Mouse (Mus musculus) cerebellum, postnatal 36 days (tissue): ENCODE measurements around the gene Nmrk2.
"Not testable (repeated sequence)": the region's sequence is repeated elsewhere in the genome, so short reads cannot be mapped to it uniquely, and the experiment has no call there.

Experiments used
- DNase-seq, 2 experiments: peaks; one replicate each; pipeline ENCODE4 v3.0.0; 2021 to 2022; ENCODE audit warnings: mixed read lengths in 2 of 2

Nmrk2 gene

DNA sequence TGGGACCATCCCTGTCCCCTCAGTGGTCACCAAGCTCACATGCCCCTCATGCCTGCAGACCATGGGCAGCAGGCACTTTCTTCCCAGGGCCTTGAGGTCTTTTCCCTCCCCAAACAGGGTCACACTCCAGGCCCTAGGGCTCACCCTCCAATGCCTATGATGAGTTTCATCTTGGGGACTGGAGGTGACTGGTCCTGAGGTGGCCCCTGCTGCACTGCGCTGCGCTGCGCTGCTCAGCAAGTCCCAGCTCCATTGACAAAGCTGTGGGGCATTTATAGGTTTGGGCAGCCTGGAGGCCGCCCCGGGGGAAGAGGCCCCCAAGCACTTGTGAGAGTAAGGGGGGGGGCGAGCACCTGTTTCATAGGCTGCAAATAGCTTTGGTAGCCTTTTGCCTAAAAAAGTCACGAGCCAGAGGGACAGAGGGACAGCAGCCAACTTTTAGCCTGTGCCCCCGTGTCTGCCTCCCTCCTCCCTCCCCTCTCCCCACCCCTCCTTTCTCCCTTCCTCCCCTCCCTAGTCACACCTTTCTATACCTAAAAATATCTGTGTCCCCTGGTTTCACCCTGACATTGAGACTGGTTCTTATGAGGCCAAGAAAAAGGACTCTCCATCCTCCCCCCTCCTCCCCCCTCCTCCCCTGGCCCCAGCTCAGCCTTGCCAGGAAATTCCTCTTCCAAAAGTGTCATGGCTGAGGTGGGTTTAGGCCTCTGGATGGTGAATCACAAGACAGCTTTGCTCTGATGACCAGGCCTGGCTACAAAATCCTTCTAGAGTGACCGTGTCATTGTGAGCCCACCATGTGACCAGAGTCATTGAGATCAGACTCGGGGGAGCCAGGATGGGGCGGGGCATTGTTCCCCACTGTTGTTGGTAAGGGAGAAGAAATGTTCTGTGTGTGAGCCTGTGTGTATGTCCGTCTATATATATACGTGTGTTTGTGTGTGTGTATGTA lies at the start of gene Nmrk2:
Gene Nmrk2 (minus strand): TSS at position 245 of the 952 bp plus-strand sequence.
- no peak for DNase-seq

DNA sequence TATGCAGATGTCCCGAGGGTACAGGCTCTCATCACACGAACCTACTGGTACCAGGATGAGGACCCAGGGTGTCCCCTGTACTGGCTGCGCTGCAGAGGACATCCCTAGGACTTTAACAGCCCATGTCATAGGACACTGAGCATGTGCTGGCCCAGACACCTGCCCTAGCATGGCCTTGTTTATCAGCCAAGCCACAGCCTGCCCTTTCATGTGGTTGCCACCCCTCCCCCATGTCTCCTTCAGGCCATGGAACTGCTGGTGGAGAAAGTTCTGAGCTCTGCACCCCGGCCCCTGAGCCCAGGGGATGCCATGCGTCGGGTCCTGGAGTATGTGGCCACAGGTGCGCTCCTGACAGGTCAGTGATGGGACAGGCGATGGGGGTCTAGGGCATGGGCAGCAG lies 47.6 kb upstream of the Nmrk2 start:
- no peak for DNase-seq

DNA sequence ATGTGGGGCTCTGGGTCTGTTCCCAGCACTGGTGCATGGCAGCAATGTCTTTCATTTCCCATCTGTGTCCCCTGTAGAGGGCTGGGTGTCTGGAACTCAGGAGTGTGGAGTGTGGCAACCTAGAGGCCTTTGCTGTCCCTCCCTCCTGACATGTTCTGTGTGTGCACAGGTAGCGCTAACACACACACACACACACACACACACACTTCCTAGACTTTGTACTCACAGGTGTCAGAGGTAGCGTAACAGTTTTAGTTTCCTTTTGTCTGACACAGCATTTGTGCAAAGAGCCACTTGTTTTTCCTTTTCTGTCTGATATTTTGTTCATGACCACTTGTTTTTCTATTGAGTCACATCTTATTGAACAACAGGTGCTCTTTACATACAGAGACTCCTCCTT lies 46.0 kb upstream of the Nmrk2 start:
- DNase-seq, result no peak

DNA sequence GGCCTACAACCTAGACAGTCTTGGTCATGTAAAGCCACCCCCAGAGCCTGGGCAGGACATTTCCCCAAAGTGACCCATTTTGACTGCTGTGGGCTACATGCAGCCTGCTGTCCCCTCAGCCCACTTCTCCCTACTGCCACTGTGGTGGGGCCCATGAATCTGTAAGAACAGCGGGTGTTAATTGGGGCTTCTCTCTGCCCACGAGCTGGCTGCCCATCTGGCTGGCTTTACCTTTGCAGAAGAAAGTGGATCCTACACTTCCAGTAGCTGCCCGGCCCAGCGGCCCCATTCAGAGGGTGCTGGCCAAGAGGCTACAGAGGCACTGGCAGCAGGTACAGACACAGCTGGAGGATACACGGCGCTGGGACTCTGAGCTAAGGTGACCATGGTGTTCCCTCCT lies 43.3 kb upstream of the Nmrk2 start:
- peak in 1 of 2 experiments; percentile 18 for DNase-seq

- DNase-seq, result peak; percentile 88 to 89
Measured at GRCm38 (mm10) chr10:81244595-81244994, 42.7 kb upstream of the Nmrk2 start.

GRCm38 (mm10) chr10:81244146-81244545 lies 42.3 kb upstream of the Nmrk2 start:
- peak in 1 of 2 experiments; percentile 8 for DNase-seq

DNA sequence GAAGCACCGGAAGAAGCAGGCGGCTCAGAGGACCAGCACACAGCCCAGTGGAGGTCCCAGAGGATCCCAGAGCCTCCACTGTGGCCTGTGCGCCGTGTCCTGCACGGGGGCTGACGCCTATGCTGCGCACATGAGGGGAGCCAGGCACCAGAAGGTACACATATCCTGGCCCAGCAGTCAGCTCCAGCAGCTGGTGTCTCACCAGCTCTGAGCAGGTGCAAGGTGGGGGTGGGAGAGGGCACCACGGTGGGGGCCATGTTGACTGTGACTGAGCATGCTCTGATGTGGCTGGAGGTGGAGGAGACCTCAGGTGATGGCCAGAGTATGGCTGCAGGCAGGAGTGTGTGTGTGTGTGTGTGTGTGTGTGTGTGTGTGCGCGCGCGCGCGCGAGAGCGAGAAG lies 40.2 kb upstream of the Nmrk2 start:
- peak in 1 of 2 experiments; percentile 1 for DNase-seq

DNA sequence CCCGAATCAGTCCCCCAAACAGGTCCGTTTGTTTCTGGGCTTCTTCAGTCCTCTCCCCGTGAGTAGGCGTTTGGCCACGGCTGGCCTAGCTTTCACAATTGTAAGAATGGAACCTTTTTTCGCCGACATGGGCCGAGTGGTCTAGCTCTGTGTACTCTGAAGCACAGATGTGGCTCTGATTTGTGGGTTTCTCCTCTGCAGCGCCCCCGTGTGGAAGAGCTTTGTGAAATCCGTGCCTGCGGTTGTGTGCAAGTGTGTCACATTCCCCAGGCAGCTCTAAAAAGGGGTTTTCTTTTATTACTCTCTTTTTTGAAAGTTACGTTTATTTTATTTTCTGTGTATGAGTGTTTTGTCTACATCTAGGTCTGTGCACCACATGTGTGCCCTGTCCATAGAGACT lies 39.0 kb upstream of the Nmrk2 start:
- DNase-seq, result peak; percentile 63 to 68

GRCm38 (mm10) chr10:81238618-81239017 lies 36.8 kb upstream of the Nmrk2 start:
- DNase-seq, result peak in 1 of 2 experiments; percentile 2

DNA sequence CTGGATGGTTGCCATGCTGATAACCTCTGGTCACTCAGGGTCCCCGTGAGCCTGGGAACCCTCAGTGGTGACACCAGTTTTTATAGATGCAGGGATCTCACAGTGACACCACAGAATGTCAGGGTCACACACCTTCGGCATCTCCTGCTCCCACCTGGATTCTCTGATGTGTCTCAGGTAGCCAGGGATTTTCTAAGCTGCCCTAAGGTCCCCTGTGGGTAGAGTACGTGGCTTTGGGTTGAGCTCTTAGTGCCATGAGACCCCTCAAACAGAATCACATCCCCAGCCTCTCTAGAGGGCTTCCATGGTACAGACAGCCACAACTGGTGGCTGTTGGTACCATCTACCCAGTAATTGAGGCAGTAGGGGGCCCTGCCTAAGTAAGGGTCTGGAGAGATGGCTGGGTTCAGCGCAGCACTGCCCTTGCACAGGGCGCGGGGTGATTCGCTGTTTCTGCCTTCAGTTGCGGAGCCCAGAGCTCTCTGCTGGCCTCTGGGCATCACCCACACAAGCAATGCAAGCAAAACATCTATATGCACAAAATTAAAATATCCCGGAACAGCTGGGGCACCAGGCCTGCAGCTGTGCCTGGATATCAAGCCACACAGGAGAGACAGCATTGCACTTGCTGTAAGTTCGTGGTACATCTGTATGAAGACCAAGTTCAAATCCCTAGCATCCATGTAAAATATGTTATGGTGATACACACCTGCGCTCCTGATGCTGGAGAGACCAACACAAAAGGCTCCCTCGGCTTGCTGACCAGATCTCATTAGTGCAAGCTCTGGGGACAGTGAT lies 34.8 kb upstream of the Nmrk2 start:
- no peak for DNase-seq

DNA sequence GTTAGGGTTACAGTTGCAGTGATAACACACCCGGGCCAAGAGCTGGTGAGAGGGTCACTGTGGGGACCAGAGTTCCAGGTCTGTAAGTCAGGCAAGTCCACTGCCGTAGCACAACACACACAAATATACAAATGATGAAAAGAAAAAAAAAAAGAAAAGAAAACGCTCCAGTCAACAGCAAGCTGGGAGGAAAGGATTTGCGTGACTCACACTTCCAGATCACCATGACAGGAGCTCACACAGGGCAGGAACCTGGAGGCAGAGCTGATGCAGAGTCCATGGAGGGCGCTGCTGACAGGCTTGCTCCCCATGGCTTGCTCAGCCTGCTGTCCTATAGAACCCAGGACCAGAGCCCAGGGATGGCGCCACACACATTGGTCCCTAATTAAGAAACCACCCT lies 32.4 kb upstream of the Nmrk2 start:
- DNase-seq, result no peak

GRCm38 (mm10) chr10:81233226-81233585 lies 31.4 kb upstream of the Nmrk2 start:
- no peak for DNase-seq

DNA sequence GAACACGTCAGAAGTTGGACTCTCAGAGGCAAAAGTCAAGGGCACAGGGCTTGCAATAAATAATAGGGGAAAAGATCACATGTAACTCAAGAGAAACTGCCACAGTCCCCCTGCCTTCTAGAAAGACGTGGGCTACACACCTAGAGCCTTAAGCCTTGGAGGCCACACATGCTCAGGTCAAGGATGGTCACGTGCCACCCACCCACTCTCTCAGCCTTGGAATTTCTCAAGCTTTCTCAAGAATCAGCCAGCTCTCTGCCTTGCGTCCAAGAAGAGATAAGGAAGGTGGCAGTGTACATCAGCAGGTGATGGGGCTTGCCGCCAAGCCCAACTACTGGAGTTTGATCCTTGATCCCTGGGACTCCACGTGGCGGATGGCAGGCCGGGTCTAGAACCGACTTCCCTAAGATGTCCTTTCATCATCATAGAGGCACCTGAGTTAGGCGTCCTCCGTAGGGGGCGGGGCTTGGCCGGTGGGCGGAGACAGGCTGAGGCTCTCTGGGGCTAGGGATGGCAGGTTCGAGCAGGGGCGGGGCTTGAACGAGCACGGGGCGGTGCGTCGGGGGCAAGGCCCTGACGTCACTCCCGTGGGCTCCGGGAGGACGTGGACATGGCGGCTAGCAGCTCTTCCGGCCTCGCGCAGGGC lies 30.9 kb upstream of the Nmrk2 start, which contains the start of gene Zfr2:
Gene Zfr2 (plus strand): TSS at position 576 of the 646 bp plus-strand sequence.
- DNase-seq, result peak; percentile 95 to 97

GRCm38 (mm10) chr10:81231436-81231835 lies 29.6 kb upstream of the Nmrk2 start:
- DNase-seq, result no peak

DNA sequence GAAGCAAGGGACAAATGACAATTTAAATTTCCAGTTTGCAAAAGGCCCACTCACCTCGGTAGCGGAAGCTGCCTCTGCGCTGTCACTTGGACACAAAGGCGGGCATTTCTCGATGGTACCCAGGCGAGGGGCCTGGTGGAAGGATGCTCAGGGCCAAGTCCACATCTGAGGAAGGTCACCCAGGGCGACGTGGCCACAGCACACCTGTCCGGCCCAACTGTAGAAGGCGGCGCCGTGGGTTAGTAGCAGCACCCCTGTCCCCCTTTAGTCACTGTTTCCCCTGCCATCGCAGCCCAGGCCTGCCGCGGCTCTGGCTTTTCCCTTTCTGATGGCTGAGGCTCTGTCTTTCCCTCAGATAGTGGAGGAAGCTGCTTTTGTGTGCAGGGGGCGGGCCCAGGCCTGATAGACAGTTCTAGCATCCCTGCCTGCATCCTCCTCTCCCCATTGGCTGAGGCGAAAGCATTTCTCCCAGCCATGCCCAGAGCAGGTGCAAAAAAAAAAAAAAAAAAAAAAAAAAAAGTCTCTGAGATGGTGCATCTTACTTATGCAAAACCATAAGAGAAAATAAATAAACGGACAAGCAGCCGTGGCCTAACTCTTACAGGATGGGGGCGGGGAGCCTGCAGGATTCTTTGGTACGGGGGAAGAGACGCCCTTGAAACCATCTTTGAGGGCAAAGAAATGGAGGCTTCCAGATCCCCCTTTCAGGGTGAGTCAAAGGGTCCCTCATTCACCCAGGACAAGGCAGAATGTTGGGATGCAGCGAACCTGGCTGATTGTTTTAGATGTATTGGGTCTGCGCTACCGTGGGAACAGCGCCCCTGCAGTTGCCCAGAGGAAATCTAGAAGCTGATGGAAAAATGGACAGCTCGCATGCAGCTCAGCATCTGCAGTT lies 28.8 kb upstream of the Nmrk2 start, which contains the start of gene Atcay:
Gene Atcay (minus strand): TSS at position 396 of the 895 bp plus-strand sequence.
- DNase-seq, result peak; percentile 85 to 86

DNA sequence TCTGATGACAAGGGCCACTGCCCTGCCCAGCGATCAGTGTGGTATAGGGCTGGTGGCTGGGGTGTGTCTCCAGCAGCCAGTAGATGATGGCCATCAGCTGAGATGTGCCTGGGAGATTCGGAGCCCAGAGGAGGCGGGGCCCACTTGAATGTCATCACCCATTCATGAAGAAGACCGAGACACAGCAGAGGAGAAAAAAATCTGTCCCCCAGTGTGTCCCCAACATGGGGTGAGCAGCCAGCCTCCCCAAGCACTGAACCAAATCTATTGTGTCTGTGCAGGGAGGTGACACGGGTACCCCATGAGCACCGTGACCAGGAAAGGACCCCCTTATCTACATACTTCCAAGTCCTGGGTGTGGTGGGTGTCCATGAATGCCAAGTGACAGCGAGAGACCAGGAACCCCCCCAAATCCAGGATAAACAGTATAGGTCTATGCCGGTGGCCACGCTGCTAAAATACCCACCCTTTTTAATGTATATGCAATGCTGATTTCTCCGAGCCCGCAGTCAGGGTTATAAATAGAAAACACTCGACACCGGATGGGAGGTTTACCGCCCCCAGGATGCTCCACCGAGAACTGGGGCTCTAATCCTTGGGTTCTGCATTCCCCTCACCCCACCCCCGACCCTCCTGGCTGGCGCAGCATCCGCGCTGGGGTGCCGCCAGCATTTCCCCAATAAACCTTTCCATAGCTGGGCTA lies 28.0 kb upstream of the Nmrk2 start:
- DNase-seq, result peak; percentile 43 to 46

DNA sequence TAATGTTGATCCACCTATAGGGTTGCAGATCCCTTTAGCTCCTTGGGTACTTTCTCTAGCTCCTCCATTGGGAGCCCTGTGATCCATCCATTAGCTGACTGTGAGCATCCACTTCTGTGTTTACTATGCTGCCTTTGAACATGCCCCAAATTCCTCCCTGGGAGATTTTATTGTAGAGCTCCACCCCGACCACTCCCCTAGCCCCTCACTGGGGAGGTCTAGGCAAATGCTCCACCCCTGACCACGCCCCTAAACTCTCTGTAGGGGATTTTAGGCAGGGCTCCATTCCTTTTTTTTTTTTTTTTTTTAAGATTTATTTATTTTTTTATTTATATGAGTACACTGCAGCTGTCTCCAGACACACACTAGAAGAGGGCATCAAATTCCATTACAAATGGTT lies 21.9 kb upstream of the Nmrk2 start:
- DNase-seq, result not testable (repeated sequence)

DNA sequence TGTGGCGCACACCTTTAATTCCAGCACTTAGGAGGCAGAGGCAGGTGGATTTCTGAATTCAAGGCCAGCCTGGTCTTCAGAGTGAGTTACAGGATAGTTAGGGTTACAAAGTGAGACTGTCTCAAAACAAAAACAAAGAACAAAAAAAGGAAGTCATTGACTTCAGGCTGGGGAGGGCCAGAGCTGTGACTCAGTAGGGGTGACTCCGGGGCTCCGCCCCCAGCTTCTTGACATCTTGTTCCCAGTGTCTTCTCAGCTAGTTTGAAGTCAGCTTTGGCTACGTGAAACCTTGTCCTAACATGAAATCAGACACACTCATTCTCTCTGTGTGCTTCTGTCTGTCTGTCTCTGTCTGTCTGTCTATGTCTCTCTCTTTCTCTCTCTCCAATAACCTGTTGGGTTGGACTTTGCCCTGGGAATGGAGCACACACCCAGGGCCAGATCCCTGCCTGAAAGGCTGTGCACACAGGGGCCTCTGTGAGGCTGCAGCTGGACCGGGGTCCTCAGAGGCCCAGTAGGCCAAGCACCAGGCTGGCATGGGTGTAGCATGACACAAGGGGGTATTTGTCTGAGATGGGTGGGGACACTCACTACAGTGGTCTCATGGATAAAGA lies 19.7 kb upstream of the Nmrk2 start:
- no peak for DNase-seq

GRCm38 (mm10) chr10:81217964-81218363 lies 16.1 kb upstream of the Nmrk2 start:
- DNase-seq, result peak; percentile 76 to 79

GRCm38 (mm10) chr10:81217267-81217666 lies 15.4 kb upstream of the Nmrk2 start:
- DNase-seq, result not testable (repeated sequence)

DNA sequence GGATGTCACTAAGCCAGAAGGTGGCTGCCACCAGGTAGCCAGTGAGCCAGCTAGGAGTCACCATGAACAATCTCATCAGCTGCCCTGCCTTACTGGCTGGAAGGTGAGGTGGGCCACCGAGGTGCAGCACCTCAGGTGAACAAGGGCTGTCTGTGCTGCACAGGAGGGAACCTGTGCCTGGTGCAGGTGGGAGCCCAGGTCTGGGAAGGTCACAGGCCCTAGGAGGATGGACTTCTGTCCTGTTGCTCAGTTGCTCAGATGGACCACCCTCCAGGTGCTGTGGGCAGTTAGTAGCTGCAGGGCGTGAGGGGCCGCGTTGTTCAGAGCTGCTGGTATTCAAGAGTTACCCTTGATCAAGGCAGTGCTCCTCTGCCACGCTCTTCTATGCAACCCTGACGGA lies 15.0 kb upstream of the Nmrk2 start:
- DNase-seq, result no peak
